Mouse (Mus musculus) heart, adult 2 months (tissue): ENCODE data around the gene Rpl7a.
"Not testable (repeated sequence)": the region's sequence is repeated elsewhere in the genome, so short reads cannot be mapped to it uniquely, and the experiment has no call there.

Experiments
- EP300 ChIP-seq: fragments of 200-500 bp; IDR thresholded peaks from 2 replicates; pipeline ENCODE4 v1.6.1; 2011; ENCODE audit warnings: low read depth, low read length, control low read depth; ENCODE audit not compliant: insufficient read depth
- POLR2A ChIP-seq: fragments of 200-500 bp; IDR thresholded peaks from 2 replicates; pipeline ENCODE4 v1.6.1; 2011; ENCODE audit warnings: mild to moderate bottlenecking, low read depth, low read length, control low read depth; ENCODE audit not compliant: insufficient read depth

- not testable (repeated sequence) for TF ChIP-seq EP300, POLR2A
Measured at GRCm38 (mm10) chr2:26886170-26886569, 24.4 kb upstream of the Rpl7a start.
